Mouse (Mus musculus) erythroid progenitor cell, adult 5-6 weeks (primary cell): Measurements from ENCODE around the gene Ctnnb1. TPM values are rescaled to one million over a fixed set of nuclear protein-coding genes. Genes with fewer than 3 reads are reported as not detected.

Source experiments
- ATAC-seq: replicated peaks from 2 replicates; pipeline ENCODE4 v1.8.0; 2016; ENCODE audit warnings: moderate number of reproducible peaks, mild to moderate bottlenecking, moderate TSS enrichment, inconsistent platforms; ENCODE audit not compliant: poor library complexity, low FRiP score, severe bottlenecking
- total RNA-seq, 2 experiments: library from RNA; stranded (forward) in 1 of 2; stranded (reverse) in 1 of 2; fragments of 150-400 nt in 1 of 2; fragments of 186-747, 209-891 nt in 1 of 2; gene quantifications; 2 replicates each; pipeline versions ENCODE4 v1.2.3 to v1.2.4; 2015 to 2017; ENCODE audit warnings: low replicate concordance in 2 of 2

Ctnnb1 gene
- total RNA-seq, 2 experiments from 2014 or later: 220 to 237 TPM

DNA sequence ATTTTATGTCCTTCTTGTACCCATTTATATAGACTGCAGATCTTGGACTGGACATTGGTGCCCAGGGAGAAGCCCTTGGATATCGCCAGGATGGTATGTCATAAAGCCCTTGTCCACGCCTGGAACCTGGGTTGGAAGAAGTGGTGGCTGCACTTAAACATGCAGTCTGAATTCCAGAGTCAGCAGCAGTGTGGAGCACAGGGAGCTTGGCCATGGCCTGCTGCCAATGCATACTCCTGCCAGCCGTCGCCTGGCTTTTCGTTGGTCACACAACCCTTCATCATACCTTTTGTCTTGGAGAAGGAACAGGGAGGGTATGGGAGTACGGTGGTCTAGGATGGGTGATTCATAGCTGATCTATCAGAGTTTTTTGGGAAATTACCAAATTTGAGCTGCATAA is 29.5 kb downstream of the Ctnnb1 start:
- ATAC-seq: no peak

DNA sequence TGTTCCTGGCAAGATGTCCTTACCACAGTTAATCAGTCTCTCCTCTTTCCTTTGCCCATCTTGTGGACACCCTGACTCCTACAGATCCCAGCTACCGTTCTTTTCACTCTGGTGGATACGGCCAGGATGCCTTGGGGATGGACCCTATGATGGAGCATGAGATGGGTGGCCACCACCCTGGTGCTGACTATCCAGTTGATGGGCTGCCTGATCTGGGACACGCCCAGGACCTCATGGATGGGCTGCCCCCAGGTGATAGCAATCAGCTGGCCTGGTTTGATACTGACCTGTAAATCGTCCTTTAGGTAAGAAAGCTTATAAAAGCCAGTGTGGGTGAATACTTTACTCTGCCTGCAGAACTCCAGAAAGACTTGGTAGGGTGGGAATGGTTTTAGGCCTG is 30.2 kb downstream of the Ctnnb1 start:
- no peak for ATAC-seq

DNA sequence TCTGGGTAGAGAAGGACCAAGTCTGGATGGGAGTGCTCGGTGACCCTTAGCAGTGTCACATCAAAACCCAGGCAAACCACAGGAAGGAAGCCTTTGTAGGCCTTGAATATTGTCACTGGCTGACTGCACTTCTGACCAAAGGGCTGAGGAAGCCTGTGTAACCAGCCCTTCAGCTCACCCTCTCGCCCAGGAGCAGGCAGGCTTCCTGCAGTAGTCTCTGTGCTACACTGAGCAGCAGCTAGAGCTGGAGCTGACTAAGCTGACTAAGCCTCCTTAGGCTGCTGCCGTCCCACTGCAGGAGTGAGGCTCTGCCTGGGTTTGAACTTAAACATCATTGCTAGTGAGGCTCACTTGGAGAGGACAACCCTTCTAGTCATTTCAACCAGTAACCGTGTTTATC is 31.6 kb downstream of the Ctnnb1 start:
- ATAC-seq: no peak

DNA sequence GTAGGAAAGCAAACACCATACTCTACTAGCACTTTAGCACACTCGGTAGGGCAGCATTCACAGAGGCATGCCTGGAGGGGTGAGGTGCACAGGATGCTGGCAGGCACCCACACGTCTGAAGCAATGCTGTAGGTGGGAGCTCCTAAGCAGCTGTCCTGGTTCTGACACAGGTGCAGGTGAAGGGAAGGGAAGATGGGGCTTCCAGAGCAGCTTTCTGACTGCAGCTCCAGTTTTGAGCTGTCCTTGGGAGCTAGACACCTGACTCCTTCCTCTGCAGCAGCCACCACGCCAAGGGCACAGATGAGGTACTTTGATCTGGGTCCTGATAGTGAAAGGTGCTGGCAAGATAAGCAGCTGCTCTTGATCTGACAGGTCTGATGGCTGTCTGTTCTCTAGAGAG is 32.5 kb downstream of the Ctnnb1 start:
- no peak for ATAC-seq

DNA sequence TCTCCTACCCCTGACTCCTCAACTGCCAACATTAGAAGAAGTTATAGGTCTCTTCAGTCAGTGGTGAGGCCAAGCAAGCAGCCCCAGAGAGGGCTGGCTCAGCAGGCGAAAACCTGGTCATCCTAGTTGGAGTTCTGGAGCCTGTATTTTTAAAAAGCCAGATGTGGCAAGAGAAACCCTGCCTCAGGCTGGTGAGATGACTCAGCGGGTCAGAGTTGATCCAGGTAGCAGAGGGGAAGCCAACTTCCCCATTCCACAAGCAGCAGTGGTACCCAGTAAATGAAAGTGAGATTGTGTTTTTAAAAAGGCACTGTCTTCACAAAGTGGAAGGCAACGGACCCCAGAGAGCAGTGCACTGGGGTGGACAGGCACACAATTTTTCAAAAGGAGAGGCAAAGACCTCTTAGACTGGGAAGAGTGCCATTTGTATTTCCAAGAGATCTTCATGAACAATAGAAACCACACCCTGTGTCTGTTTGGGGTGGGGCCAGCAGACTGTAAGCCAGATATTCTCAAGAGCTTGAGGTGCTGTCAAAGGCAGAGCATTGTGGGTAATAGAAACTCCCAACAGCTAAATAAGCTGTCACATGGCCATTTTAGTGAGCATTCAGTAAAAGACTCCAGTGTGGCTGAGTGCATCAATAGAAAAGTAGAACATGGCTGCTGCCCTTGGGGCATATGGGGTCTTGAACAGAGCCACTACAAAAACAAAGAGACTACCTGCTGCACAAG is 33.1 kb downstream of the Ctnnb1 start:
- no peak for ATAC-seq

DNA sequence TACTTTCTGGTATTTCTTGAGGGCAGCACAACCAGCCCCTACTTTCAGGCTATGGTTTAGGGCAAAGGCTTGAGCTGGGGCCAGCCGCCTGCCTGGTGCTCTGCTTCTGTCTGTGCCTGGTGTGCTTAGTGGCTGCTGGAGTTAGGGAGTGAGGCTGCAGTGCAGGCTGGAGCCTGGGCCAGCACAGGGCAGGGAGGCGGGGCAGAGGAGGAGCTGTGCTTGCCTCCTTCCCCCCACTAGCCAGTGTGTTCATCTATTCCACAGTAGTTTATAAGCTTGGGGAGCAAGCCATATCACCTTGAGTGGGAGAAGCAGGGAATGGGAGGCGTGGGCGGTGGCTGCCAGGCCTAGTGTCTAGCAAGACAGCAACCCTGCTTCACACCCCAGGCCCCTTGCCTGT is 34.1 kb downstream of the Ctnnb1 start:
- ATAC-seq: no peak

DNA sequence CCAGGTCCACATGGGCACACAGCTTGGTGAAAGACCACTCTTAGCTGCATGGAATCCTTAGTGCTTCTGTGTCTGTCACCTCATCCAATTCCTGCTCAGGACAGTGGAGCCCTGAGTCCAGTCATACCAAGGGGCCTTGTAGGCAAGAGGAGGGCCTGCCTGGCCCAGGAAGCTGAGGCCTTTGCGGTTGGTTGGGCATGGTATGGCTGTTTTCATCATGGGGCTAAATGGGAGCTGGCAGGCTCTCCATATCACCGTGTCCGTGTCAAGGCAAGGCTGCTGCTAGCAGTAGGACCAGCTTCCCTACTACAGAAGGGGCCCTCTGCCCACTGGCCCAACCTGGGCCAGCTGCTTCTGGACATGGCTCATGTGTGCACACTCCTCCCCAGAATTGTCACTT is 34.7 kb downstream of the Ctnnb1 start:
- no peak for ATAC-seq

DNA sequence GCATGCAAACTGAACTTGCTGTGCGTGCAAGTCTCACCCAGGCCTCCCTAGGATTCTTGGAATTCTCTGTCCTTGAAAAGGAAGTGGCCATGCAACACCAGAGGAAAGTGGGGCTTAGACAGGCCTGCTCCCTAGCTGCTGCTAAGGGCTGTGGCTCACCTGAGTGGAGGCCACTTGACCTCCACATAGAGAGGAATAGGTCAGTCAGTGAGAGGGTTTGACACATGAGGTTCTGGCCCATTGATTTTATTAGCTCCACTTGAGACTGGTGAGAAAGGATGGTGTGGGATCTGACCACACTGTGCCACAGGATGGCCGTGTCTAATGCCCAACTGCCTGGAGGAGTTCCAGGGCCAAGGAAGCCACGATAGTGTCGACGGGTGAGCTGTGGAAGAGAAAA is 35.2 kb downstream of the Ctnnb1 start:
- no peak for ATAC-seq

DNA sequence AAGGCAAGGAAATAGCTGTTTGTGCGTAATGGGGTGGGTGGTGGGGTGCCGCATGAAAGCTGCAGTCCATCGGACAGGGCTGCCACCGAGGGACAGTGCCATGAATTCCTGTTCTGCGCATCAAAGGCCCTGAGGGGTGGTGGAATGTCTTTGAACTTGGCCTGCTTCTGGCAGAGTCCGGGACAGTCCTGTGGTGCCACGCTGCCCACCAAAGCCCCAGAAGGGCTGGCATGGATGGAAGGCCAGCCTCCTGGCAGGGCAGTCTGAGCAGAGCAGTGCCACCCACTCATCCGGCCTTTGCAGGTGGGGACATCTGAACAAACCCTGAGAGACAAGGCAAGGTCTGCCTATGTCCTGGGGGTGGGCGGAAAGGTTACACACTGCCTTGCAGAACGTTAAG is 36.0 kb downstream of the Ctnnb1 start:
- no peak; the same call in 1 of the 2 replicates for ATAC-seq

DNA sequence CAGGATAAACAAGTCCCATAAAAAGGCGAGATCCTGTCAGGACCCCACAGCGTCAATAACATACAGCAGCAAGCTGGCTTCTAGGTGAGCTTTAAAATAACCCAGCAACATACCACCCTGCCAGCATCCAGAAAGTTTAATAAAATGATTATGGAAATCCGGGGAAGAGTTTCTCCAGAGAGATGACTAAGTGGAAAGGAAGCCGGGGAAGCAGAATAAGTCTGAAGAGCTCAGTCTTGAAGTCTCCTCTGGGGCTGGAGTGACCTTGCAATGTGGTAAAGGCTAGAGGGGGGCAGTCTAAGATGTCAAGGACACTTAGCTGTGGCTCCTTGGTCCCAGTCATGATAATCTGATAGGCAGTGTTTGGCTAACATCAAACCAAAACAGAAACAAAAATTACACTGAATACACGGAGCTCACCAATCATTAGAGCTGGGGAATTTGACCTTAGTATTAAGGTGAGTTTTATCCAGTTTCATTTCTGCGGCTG is 44.1 kb downstream of the Ctnnb1 start:
- ATAC-seq: no peak

DNA sequence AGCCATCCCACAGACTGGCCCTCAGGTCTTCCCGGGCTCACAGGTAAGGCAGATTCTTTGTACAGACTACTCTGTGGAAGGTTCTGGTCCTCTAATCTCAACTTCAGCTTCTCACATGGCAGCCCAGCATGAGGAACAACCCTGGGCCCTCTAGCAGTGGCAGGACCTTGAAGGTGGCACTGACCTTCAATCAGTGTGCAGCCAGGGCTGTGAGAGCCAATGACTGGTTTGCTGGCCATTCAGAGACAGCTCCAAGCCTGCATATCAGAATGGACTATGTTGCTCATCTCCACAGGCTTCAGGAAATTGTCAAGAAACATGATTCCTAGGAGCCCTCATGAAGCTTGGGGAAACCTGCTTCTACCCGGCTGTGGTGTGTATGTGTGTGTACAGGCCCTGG is 45.2 kb downstream of the Ctnnb1 start:
- no peak for ATAC-seq

DNA sequence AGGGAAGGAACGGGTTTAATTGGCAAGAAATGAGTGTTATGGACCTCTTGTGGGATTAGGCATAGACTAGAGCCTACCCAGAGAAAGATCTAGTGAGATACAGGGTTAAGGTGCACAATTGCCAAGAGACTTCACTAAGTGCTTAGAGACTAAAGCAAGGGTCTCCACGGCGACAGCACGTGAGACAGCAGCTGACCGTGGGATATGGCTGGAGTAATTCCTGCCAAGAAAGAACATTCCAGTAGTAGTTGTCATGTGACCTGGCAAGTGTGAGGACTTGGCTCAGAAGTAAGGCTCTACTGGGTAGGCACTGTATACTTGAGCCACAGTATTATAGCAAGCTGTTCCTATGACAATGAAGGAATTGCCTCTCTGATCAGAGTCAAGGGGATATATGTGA is 47.1 kb downstream of the Ctnnb1 start:
- no peak for ATAC-seq

DNA sequence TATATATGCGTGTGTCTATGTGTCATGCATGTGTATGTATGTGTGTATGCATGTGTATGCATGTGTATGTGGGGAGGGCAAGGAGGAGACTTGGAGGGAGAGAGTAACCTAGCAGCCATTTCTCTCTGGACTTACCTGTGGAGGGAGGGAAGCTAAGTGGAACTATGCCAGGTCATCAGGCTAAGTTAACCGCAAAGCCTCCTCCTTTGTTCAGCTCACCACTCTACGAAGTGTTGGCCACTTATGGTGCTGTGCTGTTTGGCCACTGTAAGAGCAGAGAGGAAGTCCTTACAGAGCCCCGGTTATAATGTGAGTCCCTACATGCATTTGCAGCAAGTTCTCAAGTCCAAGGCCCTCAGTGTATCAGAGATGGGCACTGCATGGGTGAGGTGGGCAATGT is 47.8 kb downstream of the Ctnnb1 start:
- no peak for ATAC-seq

DNA sequence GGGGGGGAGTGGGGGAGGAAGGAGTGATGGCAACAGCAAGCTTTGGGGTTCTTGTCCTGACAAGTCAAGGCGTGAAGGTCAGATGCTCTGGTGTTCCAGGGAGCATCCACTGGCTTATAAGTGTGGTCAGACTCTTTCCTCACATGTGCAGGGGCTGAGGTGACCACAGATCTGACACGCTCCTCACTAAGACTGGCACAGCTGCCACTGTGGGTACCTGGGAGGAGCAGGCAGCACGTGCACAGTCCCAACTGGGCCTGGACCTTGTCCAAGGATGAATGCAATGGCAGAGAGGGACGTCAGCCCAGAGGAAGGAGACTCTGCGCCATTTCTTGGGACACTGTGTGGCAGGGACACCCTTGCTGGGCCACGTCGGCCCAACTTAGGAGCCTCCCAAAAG is 52.8 kb downstream of the Ctnnb1 start:
- ATAC-seq: no peak

DNA sequence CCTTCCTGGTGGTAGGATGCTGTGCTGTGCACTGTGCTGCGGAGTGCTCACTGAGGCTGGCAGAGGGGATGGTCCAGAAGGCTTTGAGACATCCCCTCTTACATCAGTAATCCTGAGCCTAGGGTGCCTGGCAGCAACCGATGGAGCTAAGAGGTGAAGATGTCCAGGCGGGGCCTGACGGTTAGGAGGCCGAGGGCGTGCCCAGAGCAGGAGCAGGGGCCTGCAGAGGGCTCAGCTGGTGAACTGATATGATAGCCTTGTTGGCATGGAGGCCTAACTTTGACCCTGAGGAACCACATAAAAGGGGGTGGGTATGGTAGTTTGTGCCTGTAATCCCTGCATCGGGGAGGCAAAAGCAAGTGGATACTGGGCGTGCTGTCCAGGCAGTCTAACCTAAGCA is 54.8 kb downstream of the Ctnnb1 start:
- no peak for ATAC-seq

DNA sequence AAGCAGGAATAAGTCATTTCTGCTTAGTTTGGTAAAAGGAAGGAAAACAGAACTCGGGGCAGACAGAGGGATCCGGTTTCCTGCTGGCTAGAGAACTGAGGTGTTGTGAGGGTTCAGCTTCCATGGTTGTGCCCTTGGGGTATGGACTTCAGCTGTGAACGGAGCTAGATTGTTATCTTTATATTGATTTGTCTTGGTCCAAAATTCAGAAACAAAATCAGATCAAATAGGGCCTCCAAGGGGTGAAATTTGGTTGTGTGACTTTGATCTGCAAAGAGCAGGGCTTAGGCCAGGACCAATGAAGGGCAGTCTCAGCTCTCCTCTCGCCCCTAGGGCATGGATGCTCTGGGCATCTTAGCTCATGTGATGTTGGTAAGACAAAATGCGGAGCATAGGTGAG is 55.5 kb downstream of the Ctnnb1 start:
- ATAC-seq: no peak

DNA sequence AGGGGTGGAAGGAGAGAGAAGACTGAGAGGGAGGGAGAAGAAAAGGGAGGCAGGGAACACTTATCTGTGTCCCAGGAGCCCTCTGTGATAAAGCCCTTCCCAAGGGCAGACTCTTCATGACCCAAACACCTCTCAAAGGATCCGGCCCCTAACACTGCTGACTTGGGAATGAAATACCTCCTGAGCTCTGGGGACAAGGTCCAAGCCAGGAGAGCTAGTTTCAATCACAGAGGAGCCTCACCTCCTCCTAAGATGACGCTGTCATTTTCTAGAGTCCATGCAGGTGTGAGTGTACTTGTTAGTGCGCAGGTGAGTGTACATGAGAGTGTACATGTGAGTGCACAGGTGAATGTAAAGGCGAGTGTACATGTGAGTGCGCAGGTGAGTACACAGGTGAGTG is 56.0 kb downstream of the Ctnnb1 start:
- no peak for ATAC-seq

DNA sequence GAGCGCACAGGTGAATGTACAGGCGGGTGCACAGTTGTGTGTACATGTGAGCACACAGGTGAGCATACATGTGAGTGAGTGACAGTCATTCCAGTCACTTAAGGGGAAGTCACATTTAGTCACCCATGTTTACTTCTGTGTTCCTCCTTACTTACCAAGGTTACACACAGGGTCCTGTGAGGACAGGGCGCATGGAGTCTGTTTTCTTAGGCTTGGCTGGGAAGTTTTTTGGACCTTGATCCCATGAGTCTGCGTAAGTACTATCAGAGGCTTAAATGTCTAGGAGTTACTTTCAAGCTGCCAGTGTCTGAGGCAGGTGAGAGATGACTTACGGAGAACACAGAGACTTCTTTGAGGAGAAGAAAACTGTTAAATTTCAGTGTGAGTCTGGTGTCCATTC is 56.5 kb downstream of the Ctnnb1 start:
- no peak for ATAC-seq

DNA sequence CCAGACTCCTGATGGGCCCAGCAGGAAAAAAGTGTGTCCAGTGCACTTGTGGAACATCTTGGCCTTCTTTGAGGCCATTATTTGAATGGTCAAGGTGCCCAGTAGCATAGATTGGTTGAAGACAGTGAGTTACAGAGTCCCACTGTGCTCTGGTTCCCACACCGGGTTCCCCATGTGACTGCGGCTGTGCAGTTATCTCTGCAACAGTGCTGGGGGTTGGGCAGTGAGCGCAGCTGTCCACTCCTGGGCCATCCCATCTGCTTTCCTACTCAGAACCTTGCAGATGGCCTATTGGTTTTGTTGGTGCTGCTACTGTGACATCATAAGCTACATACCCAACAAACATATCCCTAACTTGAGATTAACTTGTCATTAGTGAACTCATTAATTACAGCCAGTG is 57.2 kb downstream of the Ctnnb1 start:
- no peak for ATAC-seq

DNA sequence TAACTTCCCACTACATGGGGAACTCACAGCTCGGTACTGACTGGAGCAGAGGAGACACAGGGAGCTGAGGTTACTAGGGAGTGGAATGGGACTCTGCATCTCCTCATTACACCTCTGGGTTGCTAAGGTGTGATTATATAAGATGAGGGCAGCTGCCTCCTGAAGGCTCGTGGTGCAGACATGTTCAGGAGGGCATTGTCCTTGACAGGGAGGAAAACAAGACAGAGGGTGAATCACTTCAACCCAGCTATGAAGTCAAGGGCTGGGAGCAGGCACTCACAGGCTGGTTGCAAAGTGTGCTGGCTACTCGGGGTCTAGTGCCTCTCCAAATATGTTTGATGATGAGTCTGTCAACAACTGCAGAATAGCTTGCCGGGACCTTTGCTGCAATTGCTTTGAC is 58.0 kb downstream of the Ctnnb1 start:
- ATAC-seq: no peak

DNA sequence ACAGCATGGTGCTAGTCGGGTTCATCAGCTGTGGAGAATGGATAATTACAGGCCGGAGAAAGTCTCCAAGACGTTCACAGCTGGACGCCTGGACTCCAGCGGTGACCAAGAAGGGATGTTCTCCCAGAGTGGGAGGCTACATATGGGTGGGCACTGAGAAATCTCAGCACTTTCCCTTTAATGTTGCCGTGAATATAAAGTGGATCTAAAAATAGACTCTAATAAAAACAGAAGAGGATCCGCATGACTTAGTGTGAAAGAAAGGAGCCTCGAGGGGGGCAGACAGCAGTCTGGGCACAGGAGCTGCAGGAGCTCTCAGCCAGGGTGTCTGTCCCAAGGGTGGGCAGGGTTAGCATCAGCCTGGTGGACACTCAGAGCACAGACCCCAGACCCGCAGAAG is 59.1 kb downstream of the Ctnnb1 start:
- no peak for ATAC-seq
